Mouse (Mus musculus) lung, postnatal 10 days (tissue): ENCODE data around the gene Ccno.
"Not testable (repeated sequence)": the region's sequence is repeated elsewhere in the genome, so short reads cannot be mapped to it uniquely, and the experiment has no call there.

Experiments
- DNase-seq: peaks from one replicate; pipeline ENCODE4 v3.0.0; 2021

Ccno gene

DNA sequence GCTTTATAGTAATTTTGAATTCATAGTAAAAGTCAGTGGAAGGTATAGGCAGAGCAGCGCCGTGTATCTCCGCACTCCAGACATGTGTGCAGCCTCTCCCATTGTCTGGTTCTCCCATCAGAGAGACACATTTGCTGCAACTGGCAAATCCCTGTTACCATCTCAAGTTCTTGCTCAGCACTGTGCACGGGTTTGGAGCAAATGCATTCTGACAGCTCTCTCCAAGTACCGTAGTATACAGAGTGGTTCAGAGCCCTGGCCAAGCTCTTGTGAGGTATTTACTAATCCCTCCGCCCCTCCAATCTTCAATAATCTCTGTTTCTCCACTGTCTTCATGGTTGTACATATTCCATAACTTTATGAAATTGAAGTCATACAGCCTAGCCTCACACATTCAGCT is 25.1 kb downstream of the Ccno start:
- DNase-seq: no peak

DNA sequence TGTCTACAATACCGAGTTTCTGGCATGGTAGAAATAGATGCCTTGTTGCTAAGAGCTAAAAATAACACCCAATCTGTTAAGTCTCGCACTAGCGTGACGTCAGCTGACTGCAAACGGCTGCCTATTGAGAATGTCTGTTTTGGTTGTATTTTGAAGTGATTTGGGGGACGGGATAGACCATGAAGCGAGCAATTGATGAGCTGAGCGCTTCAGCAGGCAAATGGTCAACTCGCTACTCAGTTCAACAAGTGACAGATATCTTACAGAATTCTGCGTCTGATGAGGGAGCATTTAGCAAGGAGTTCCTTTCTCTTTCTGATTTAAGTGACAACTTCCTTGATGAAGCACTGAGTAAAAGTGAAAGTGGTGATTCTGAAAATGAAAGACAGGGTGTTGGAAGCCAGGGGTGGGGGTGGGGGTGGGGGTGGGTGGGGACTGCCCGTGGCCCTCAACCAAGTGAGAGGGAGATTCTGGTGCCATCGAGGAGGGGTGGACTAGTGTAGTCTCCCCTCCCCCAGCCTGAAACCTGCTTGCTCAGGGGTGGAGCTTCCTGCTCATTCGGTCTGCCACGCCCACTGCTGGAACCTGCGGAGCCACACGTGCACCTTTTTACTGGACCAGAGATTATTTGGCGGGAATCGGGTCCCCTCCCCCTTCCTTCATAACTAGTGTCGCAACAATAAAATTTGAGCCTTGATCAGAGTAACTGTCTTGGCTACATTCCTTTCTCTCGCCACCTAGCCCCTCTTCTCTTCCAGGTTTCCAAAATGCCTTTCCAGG is 25.8 kb downstream of the Ccno start:
- not testable (repeated sequence) for DNase-seq

DNA sequence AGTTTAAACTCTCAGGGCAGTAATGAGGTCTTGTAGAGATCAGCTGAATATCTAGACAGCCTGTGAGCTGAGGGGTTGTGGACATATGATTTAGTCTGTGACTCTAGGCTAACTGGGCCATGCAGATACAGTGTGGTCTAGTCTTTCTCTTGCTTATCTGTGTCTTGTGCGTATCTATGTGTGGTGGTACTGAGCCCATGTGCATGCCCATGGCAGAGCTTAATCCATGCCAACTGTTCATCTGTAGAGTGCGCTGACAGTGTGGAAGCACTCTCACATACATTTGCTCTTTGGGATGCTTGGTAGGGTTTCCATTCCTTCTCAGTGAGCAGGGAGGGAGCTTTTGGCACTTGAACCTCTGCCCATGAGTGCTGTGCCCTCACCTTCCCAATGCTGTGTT is 33.9 kb downstream of the Ccno start:
- DNase-seq: no peak

DNA sequence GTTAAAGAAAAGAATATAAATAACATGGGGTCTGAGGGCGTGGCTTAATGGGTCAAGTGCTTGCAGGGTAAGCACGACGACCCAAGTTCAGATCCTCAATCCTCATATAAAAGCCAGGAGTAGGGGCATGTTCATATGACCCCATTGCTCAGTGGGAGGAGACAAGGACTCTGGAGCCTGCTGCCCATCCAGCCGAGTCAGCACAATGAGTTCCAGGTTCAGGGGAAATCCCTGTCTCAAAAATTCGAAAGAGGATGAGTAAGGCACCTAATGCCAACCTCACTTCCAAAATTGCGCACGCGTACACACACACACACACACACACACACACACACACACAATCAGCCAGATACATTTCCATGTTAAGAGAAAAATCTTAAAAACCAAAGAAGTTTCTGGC is 34.9 kb downstream of the Ccno start:
- no peak for DNase-seq

DNA sequence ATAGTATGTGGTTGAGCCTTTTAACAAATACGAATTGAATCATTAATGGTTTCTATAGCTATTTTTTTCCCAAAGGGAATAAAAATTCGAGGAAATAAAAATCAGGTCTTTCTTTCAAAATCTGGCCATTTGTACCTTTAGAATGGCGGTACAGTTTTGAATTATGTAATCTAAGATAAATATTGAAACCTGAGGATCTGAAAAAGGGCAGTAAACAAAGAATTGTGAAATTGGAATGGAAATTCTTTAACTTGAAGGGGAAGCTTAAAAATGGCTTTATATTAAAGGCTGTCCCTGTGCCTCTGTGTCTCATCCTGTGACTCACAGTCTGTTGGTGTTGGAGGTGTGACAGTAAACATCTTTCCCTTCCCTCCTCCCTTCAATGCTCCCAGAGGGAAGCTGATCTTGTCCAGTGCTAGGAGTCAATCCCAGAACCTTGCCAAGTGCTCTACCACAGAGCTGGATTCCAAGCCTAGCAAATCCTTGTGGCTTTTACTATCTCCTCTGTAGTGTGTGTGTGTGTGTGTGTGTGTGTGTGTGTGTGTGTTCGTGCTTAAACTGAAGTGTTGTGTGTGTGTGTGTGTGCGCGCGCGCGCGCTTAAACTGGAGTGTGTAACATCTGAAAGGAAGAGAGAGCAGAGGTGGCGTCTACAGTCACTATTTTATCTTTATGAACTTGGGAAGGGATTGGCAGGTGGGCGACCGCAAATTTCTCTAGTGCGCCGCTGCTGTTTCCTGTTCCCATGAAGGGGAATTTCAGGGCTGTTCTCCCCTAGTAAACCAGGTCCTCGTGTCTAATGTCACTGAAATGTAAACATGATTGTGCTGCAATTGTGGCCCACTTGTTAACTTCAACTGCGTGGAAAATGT is 35.9 kb downstream of the Ccno start:
- DNase-seq: no peak

DNA sequence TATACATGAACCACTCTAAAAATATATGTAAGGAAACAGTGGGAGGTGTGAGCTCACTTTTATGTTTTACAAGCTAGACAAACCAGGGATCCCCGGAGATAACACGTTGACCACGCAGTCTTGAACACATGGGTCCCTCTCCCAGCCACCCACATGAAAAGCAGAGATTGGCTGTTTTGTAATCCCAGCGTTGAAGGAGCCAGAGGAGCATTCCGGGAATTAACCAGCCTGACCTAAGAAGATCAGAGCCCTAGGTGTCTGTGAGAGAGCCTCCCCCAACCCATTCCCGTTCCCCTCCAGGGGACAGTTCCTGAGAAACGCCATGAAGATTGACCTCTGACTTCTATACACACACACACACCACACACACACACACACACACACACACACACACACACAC is 43.7 kb downstream of the Ccno start:
- DNase-seq: no peak

DNA sequence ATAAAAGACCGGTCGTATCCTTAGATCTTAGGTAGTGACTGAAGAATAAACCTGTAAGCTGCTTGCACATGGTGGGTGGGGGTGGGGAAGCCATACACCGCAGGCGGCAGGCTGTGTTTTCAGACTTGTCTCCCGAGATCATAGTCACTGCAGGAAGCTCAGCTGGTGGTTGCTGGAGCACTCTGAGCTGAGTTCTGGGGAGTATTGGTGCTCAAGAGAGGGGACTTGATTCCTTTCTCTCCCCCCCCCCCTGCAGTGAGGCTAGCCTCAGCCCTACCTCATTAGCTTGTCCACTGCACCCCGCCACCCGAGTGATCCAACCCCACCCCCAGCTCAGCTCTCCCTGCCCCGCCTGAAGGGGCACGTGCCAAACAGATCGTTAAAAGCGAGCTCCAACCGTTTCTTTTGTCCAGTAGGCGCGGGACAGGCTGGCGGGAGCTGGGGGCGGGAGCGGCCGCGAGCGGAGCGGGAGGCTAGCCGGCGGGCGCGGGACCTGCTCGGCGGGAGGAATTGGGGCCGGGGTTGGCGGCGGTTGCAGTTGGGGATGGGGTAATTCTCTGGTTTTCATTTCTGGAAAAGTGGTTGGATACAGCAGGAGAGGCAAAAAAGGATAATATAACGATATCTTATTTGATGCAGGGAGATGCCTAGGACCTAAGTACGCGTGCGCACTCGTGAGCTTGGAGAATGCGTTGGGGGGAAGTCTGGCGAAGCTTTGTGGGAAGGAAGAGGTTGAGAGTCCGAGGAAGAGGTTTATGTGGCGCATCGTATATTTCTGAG is 44.4 kb downstream of the Ccno start:
- peak; percentile 44 for DNase-seq

DNA sequence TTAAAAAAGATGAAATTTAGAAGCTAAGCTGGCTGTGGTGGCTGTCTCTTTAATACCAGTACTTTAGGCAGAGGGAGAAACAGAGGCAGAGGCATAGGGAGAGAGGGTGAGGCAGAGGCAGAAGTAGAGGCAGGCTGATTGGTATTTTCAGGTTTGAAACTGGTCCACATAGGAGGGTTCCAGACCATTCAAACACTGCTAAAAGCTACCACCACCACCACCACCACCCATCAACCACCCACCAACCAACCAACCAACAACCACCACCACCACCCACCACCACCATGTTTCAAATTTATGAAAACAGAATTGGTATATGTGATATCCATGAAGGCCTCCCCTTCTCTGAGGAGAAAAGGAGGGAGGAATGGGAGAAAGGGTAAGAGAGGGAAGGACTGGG is 45.2 kb downstream of the Ccno start:
- no peak for DNase-seq

DNA sequence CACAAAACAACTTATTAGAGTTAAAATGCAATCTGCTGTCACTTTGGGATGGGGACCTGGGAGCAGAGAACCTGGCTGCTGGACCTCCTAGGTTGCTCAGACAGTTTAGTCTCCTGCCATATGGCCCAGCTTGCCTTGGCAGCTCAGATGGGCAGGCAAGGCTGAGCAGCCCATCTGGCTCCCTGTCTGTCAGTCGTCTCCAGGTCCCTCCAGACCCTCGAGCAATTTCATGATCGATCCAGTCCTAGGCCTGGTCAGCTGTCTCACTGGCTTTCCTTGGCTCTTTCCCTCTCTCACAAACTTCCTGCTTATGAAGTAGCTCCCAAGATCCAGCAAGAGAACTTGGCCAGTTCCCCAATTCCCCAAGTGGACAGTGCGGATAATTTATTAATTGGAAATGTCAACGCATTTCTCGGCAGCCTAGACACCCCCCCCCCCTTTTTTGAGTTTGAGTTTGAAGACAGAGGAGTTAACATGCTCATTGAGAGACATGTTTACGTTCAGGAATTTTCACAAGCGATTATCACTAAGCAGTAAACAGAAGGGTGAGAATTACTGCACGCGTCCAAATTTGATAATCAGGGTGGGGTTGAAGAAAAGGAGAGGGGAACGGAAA is 46.8 kb downstream of the Ccno start:
- no peak for DNase-seq

DNA sequence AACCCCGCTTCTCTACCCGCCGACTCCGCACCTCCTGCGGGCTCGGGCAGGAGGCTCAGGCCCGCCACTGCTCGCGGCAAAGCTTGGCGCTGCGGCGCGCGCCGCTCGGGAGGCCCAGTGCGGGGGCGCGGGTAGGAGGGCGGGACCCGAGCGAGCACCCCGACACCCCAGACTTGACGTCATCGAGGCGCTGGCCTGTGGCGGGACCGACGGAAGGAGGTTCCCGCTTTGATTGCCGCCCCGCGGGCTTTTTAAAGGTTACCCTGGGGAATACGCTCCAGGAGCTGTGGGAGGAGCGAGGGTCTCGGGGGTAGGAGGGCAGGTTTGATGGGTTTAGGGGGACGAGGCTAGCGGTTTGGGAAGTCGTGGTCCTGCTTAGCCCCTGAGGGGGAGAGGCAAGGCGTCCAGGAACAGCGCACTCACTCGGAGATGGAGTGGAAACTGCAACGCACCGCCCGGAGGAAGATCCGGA is 47.4 kb downstream of the Ccno start, which contains the start of gene Cdc20b:
Cdc20b (plus strand) TSS at position 162 of the 472 bp plus-strand sequence.
- DNase-seq: peak; percentile 57

DNA sequence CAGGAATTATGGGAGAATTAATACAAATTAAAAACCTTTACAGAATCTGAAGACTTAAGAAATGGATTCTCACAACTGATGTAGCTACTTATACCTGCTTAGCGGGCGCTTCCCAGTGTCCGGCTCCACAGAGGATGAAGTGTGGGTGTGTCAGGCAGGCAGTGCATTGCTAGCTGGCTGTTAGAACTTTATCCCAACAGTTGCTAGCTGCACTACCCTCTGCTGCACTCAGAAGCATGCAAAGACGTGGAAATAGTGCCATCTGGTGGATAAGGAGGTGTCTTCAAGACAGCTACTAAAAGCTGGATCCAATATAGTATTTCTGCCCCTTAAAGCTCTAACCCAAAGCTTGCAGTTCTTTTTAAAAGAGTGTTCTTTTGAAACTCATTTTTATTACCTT is 48.2 kb downstream of the Ccno start:
- DNase-seq: peak; percentile 89
